Mouse (Mus musculus) stomach, postnatal 0 days (tissue): ENCODE measurements around the gene Atoh1.

ENCODE experiments used
- CTCF ChIP-seq: IDR thresholded peaks from 2 replicates; pipeline ENCODE4 v1.5.1; 2016; ENCODE audit warnings: antibody characterized with exemption, low read depth, mild to moderate bottlenecking, moderate library complexity
- EP300 ChIP-seq: optimal IDR thresholded peaks from 2 replicates; pipeline ENCODE3; 2016; ENCODE audit warnings: antibody characterized with exemption

DNA sequence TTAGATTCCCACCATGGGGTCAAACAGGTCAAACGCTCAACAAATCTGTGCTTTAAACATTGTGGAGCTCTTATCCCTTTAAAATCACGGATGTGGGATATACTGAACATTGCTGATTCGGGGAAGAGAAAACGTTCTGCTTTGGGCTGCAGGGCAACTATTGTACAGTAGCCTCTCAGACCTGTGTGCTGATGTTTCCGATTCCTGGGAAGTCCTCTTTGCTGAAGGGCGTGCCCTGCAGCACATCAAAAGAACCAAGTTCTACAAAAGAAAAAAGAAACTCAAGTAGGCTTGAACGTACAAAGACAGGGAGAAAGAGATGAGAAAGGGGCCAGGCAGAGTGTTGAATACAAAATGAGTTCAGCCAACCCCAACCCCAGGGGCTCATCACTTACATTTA lies 34.2 kb upstream of the Atoh1 start:
- no peak for TF ChIP-seq CTCF
- no peak for TF ChIP-seq EP300
